Mouse (Mus musculus) cerebellum, adult 18-20 months (tissue): ENCODE results near the gene Cd69.

ENCODE experiments used
- DNase-seq, 2 experiments: peaks; one replicate each; pipeline ENCODE4 v3.0.0; 2021

The Cd69 gene

DNA sequence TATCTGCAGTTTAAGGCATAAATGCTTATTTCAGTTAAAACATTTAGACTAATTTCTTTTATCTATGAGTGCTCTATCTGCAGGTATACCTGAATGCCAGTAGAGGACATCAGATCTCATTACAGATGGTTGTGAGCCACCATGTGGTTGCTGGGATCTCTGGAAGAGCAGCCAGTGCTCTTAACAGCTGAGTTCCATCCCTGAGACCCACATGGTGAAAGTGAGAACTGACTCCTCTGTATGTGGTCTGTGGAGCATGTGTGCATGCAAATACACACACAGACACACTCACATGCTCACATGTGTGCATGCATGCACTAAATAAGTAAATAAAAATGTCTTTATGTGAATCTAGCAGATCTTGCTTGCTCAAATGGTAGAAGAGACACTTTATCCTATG, 29.4 kb downstream of the Cd69 start:
- no peak for DNase-seq

DNA sequence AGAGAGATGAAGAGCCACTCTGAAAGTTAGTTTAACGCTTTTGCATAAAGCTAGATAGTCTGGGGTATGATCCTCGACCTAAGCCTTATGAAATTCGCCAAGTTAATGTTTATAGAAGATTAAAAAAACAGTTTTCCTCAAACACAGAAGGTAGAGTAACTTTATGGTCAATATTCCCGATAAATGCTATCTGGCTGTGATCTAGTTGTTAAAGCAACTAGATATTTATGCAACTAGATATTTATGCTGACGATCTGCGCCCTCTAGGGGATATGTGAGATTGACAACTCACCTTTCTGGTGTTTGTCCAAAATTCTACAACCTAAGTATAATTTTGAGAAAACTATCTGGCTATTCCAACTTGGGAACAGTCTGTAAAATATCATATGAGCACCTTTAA, 33.3 kb downstream of the Cd69 start:
- no peak for DNase-seq

DNA sequence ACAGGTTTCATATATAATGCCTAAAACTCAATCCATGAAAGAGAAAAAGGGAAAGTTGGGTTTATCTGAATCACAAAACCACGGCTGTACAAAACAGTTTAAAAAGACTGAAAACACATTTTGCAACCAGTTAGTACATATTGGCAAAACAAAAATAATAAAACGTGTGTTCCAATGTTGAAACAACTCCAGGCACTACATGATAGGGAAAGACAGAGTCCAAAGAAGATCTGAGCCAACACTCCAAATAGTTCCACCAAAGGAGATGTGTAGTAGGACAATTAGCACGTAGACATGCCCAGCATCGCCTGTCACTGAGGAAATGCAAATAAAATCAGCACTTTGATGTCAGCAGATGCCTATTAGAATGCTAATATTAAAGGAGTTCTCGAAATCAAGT, 33.8 kb downstream of the Cd69 start:
- no peak for DNase-seq

DNA sequence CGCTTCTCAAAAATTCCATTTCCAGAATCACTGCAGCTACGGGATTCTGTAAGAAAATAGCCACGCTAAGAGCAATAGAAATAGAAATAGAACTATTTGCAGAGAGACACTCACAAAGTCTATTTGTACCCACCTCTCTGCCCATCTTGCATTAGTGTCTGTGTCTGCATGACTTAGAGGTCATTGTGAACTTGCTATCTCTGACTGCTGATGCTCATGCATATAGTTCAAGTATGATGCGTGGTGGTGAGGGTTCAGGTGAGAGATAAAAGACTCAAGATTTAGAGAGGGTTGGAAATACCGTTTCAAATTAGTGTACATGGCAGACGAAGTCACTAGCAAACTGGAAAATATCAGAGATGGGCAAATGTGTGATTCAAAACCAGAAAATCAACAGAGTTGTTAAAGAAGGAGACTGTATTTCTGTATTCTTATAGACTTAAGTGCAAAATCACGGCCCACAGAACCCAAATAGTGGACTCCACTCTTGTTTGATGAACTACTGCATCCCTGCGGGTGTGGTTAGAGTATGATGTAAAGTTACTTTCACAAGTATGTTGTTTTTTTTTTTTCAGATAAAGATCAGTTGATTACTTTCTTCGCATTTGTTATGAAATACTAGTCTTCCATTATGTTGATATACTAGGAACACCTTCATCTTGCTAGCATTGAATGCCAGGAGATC, 35.5 kb downstream of the Cd69 start:
- no peak for DNase-seq

DNA sequence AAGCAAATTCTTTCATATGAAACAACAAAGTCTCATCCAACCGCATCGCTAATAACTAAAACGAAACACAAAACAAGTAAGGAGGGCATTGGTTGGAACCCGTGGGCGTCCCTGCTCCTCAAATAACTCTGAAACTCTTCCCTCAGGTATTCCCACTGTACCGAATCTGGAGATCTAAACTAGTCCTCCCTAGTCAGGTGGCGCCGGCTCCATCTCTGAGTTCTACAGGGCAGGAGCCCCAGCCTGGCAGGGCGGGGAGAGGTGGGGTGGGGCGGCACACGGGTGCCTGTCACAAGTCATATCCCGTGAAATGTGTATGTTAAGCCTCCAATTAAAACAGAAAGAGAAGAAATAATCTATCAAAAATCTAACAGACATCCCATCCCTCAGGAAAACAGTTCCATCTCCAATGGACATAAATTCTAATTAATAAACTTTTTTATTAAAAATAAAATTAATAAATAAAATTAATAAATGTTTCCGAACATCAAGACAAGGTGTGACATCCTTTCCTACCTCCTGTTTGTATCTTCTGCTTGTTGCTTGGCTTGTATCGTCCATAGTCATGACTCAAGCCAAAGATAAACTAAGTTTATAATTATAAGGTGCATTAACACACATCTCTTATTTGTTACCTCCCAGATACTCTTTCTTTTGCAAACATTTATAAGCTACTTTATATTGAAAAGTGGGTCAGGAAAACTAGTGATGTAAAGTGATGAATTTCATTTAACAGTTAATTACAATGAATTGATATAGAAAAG, 36.8 kb downstream of the Cd69 start:
- peak in 1 of 2 experiments; percentile 9 for DNase-seq

DNA sequence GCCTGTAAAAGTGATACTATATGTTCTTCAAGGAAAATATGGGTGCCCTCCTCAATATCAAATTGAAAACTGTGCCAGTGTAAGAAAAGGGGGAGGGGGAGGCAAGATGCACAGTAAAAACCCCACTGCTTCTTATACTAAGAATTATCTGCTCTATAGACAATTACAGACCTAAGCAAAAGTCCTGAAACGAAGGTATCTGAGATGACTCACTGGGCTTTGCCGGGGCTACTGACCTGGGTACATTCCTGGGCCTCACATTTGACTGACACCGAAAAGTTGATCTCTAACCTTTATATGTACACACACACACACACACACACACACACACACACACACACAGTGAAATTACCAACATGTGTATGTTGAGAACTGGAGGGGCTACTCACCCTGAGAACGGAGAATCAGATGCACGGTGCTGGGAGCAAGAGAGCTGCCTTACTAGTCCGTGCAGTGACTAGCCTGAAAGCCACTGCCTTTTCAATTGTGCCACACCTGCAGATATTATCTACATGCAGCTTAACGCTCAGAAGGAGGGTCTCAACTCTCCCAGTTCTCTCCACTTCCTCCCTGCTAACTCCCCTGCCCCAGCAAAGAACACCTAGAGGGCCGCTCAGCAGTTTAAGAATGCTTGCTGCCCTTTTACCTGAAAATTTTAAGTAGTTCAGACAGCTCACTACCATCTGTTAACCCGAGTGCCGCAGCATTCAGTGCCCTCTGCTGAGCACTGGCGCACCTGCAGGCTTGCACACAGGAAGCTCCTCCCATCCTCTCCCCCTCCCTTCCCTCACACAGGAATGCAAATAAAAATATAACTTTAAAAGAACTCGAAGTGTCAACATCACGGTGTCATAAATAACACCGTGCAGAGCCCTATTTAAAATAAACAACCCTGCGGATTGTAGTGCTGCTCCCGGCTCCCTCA, 37.6 kb downstream of the Cd69 start:
- peak; percentile 60 to 65 for DNase-seq

DNA sequence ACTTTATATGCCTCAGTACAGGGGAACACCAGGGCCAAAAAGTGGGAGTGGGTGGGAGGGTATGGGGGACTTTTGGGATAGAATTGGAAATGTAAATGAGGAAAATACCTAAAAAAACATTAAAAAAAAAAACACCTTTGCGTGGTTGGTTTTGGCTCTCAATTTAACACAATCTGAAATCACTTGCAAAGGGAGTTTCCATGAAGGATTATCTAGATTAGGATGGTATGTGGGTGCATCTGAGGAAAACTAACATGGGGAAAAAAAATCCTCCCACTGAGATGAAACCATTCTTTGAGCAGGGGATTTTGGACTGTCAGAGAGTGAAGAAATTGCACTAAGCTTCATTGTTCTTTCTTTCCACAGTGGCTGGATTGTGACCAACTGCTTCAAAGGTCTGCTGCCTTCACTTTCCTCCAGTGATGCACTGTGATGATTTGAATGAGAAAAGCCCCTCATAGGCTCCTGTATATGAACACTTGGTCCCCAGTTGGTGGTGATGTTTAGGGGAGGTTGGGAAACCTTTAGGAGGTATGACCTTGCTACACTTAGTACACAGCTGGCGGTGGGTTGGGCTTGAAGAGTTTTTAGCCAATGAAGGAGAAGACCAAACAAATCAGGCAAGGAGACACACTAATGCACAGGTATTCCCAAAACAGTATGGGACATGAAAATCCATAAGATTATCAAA, 38.4 kb downstream of the Cd69 start:
- no peak for DNase-seq

DNA sequence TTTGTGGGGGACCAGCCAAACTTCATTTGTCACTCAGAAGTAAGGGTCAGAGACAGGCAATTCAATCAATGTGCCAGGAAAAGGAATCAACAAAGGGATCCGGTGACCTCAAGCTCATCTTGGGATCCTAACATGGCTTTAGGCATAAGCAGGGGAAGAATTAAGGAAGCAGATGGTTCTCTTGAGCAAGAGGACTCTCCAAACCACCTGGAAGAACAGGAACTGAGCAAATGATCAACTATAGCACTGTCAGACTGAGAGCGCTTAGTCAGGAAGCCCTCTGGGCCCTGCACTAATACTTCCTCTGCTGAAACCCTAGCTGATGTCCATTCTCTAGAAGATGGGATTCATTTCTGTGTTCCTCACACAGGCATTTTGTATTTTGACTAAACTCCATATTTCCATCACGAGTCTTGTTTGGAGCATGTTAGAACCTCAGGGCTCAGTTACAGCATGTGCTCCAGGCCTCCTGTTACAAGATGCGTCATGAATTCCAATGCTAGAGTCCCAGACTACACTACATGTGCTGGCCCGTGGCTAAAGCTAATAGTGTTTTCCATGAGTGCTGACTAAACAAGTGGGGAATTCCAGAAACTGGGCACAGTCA, 39.3 kb downstream of the Cd69 start:
- DNase-seq: no peak

DNA sequence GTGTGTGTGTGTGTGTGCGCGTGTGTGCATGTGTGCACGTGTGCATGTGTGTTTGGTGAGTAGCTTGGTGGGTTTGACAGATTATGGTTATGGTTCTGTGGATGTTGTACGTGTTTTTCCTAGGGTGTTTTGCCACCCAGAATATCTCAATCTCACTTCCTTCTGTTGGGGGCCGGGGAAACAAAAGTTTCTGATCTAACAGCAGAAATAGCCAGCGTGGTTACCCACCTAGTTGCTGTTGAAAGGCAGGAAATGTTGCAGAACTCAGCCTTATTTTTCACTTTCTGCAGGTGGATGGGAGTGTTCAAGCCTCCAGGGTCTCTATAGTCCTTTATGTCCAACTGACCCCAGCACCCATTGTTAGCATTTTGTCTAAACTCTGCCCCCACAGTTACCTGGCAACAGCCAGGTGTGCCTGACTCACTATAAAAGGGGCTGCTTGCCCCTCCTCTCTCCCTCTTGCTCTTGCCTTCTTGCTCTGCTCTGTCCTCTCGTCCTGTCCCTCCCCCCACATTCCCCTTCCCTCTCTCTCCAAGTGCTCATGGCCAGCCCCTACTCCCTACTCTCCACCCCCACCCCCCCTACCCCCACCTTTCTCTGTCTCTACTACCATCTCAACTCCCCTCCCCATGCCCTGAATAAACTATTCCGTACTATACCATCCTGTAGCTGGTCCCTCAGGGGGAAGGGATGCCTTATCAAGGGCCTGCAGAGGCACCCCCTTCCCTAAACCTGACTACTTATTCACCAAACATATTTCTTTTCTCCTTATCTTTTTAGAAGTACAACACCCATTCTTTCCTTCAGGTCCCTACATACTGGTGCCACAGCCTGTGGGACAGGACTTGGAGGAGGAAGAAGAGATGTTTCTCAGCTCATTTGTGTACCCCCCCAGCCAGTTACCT, 40.5 kb downstream of the Cd69 start:
- no peak for DNase-seq

DNA sequence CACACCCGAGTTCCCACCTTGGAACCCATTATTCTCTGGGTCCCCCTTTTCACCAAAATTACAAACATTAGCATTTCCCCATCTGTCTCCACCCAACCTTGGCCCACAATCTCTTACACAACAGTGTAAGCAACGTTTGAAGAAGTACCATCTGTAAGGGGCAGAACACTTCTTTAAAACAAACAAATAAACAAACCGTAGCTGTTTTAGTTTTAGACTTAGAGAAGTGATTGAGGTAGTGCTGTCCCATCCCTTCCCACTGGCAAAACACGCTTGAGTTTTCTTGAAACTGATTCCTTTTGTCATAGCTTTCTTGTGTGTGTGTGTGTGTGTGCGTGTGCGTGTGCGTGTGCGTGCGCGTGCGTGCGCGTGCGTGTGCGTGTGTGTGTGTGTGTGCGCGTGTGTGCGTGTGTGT, 41.3 kb downstream of the Cd69 start:
- DNase-seq: no peak

DNA sequence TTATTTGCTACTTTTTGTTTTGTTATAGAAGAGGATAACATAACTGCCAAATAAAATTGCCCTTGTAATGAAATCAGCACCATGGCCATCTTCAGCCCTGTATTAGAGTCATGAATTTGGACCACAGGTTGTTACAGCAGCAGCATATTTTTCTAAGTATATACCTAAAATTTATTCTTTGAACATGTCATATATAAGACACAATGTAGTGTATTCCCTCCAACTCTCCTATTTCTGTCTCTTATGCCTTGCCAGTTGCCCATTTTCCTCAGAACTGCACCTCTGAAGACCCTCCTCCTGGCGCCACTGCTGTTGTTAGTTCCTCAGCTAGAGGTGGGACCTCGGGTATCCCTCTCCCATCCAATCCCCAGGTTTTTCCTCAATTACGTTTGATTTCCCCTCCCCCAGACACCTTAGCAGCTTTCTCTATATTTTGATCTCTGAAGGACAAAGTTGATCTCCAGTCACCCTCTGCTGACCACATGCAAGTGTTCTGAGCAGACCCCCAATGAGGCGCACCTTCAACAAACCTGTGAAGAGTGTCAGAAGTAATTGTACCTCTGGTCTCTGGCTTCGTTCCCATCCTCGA, 41.8 kb downstream of the Cd69 start:
- no peak for DNase-seq

DNA sequence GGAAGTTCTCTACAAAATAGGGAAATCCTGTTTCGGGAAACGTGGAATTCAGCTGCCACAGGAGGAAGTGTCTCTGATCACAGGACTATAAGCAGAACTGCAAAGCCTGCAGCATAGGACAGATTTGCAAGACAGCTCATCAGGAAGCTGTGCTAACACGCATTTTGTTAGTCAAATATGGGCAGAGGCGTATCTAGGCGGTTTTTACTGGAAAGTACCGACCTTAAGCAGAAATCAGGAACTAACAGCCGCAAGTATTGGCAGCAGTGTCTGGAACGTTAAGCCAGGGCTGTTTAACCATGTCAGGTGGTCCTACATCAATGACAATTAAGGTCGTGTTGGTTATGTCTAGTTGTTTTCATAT, 42.4 kb downstream of the Cd69 start:
- DNase-seq: no peak

DNA sequence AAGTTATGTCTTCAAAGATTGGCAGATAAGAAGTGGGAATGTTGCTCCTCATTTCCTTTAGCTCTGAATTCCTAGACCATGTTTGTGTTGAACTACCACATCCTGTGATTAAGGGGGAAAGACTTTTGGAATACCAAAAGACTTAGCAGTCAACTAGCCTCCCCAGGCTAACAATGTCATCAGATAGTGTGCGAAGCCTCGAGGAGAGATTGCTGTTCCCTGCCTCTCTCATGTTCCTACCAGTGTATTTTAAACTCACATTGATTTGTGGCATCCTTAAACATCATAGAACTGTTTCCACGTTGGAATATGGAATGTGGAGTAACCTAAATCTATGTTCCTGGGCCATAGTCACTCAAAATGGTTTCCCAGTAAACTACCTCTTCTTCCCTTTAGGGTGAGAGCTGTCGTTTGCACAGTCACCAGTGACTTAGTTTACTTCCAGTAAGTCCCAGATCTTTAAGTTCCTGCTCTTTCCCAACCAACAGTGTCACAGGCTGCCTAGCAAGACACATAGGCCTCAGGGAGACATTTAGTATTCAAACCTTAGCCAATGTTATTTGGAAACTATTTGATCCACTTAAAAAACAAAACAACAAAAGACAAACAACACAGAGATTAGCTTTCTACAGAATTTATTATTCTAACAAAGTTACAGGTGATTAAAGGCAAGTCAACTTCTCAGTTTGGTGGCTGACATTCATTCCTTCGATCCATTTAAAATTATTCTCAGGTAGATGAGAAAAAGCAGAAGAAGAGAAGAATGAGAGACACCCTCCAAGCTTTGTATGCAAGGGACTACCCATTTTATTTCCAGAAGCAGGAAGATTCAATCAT, 43.0 kb downstream of the Cd69 start:
- DNase-seq: no peak

DNA sequence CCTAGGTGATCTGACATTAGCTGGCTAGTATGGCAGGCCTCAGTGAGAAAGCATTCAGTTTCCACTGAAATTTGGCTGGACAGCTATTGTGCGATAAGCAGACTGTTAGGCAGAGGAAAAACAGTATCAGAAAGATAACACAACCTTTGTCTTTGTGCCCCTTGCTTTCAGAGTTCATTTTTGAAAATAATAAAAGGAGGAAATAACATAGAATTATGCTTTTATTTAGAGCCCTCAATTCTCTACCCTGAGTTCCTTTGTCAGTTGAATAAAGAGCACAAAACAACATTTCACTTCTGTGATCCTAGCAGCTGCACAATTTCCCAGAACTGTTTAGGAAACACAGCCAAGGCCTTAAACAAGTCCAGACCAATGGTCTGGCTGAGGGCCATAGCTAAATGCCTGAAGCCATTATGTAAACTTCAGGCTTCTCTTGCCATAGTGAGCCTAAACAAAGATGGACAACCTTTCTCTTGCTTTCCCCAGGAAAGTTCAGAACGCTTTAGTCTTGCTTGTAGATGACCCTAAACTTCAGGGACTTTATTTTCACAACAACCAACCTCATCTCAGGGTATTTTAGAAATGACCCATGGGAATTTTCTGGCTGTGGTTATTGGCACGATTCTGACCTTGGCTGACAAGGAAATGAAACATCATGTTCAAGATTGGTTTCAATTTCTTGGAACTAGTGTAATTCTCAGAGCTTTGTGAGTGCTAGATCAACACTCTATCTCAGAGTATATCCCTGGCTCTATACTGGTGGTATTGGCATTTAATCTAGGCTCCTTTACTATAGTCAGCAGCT, 45.3 kb downstream of the Cd69 start:
- no peak for DNase-seq

DNA sequence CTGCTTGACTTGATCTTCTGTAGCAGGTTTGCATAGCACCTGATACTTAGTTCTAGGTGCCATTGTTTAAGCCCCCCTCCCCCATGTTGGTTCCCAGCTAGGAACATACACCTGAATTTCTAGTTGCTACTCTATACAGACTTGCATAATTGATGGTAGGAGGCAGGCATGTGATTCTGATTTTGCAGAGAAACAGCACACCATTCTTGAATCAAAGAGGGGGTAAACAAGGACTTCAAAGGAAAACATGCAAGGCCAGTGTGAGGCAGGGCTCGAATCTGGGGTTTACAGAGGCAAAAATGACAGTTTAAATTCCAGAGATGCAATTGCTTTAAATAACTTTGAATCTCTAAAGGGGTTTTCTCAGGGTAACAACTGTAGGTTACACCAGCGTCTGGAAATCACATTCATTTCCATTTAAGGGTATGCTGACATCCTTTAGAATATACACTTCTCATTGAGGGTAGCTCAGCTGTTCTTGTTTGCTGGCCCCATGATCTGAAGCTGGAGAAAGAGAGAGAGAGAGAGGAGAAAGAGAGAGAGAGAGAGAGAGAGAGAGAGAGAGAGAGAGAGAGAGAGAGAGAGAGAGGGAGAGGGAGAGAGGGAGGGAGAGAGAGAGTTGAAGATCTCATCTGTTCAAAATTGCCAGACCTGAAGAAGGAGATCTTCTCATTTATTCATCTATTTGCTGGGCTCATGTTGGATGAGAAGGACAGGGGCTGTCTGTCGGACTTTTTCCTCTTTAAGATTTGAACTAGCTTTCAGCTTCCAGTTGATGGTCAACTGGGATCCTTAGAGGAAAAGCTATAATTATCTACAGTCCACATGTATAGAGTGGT, 46.1 kb downstream of the Cd69 start:
- DNase-seq: no peak

DNA sequence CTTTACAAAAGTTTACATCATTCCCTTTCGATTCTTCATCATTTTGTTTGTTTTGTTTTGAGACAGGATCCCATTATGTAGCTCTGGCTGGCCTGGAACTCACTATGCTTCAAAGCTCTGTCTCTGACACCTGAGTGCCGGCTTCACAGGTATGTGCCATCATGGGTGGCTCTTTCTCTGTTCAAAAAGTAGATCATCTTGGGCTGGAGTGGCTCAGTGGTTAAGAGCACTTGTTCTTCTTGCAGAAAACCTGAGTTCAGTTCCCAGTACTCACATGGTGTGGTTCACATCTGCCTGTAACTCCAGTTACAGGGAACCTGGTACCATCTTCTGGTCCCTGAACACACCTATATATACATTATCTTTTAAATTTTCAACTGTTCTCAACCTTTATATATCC, 50.2 kb downstream of the Cd69 start:
- DNase-seq: no peak

DNA sequence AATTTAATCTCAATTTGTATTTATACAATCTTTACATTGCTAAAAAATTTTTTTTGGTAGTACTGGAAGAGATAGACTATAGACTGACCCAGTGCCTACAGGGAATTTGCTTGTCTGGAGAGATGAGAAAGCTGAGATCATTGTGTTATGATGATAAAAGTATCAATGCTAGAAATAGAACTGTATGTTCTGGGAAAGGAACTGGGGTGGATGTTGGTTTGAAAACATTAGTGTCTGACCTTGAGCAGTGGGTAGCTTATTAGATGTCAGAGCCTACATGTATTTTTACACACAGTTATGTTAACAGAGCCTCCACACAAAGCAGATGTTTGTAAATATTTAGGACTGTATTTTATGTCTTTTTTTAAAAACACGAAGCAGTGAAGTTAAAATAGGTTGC, 51.1 kb downstream of the Cd69 start:
- no peak for DNase-seq

DNA sequence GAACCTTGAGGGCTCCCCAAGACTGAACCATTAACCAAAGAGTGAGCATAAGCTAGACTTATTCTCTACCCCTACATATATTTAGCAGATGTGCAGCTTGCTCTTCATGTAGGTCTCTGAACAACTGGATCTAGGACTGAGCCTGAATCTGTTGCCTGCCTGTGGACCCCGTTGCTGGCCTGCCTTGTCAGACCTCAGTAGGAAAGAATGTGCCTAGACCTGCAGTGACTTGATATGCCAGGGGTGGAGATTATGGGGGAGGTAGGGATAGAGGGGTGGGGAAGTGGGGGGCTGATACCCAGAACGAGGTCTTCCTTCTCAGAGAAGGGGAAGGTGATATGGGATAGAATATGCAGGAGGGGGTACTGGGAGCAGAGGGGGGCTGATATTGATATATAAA, 51.6 kb downstream of the Cd69 start:
- no peak for DNase-seq
